Mouse (Mus musculus) urinary bladder, adult 18-20 months (tissue): ENCODE measurements around the gene Adamts7.

ENCODE experiments used
- DNase-seq, 2 experiments: peaks; one replicate each; pipeline ENCODE4 v3.0.0; 2022; ENCODE audit warnings: low spot score in 2 of 2, mixed read lengths in 2 of 2

Gene Adamts7

DNA sequence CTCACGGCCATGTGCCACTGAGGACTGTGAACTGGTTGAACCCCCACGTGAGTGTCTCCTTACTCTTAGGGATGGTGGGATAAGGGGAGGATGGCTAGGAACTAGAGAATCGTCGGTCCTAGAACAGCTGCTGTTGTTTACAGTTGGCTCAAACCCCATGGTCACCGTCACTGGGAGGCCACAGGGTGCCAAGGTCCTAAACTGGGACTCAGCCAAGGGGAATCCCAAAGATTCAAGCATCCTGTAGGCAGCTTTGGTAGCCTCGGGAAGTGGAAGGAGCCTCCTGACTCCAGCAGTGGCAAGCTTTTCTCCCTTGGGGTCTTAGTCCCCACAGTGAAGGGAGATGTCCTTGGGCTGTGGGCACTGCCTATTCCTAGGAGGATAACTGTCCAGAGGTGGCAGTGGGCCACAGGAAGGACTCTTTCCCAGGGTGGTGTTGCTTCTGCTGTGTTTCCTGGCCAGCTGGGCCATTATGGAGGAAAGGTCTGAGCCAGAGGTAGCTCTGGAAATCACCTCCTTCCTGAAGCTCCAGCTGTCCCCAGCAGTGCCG lies 34.3 kb downstream of the Adamts7 start:
- DNase-seq = no peak

DNA sequence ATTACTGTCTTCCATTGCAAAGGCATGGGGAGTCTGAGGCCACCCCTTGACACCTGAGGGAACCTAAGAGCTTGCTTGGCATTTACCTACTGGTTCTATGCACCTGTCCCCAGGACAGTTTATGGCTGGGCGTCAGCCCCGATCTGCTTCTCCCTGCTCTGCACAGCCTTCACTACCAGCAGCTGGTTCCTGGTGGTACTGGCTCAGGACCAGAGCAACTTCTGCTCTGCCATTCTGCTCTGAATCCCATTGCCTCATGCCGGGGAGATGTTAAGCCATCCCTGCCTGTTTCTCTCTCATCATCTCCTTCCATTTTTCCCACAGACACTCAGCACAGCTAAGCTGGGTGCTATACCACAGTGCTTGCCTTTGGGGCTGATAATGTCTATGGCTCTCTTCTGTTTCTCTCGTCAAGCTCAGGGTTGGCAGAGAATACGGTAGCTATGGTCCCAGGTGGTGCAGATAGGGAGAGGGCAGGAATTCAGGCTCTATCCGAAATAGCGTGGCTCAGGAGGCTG lies 35.1 kb downstream of the Adamts7 start:
- DNase-seq = no peak

DNA sequence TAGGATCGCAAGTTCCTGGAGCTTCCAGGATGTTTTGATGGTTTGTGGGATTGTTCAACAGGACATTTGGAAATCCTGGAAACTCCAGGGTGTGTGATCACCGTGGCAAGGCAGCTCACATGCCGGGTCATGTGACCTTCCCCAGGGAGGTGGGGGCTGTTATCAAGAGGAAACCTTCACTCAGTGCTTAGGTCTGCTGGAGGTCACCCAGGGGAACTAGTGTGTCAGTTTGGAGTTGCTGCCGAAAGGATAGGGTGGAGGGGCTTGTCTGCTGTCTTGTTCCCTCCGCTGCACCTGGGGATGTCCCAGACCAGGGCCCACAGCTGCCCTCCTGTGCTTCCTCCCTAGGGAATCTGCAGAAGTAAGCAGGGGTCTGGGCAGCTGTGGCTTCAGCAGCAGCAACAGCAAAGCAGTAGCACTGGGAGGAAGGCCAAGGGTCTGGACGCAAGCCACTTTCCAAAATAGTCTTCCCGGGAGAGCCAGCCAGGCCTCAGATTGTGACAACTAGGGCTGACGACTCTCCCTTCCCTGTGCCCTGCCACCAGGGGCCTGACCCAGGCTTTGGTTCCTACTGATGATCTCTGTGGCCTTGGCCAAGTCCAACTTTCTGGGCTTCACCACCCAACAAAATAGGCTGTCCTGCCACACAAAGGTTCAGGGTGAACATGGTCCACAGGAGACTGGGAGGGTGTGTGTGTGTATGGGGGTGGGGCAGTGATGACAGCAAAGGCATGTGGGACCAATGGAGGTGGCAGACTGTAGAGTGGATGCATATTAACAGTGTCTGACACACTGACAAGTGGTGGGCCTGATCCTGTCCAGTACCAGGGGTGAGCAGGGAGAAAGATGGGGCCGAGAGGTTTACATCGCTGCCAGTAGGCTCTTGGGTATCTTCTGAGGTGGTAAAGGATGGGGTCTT lies 35.9 kb downstream of the Adamts7 start:
- no peak for DNase-seq

DNA sequence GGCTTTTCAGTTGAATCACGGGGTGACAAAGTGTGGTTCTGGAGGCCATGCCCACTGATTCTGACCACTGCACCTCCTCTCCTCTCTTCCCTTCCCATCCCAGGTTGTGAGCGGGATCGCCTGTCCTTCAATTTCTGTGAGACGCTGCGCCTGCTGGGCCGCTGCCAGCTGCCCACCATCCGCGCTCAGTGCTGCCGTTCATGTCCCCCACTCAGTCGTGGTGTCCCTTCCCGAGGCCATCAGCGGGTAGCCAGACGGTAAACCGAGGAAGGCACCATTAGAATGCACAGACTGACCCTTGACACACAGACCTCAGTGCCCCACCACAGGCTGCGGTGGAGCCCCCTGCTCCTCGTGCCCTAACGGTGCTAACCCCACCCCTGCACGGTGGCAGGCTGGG lies 36.7 kb downstream of the Adamts7 start:
- DNase-seq = no peak

DNA sequence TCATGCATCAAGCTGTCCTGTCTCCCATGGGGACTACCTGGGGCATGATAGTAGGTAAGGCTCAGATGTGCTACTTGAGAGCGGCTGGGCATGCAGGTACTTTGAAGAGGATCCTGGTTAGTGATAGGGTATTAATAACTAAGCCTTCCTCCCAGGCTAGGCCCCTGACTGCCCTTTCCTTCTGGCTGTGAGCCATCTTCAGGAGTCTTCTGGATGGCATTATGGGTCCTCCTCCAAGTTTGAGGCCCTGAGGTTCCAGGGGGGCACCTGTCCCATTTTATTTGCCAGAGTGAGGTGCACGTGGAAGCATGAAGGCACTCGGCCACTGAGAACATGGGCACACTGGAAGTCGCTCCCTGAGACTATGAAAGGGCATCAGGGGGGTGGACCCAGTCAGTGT lies 37.6 kb downstream of the Adamts7 start:
- no peak for DNase-seq

DNA sequence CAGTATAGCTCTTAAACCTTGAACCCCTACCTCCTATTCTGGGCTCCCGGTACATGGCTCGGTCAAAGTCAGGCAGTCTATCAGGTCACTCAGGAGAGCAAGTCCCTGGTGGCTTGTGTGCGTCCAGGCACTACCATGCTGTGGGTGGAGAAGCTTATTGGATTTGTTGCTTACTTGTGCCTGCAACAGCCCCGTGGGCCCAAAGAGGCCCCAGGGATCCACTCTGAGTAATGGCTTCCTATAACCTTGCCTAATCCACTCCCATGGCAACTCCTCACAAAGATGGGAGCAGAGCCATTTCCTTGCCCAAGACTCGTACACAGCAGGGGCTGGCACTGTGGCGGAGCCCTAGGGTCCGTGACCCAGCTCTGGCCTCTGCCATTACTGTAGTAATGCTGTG lies 38.2 kb downstream of the Adamts7 start:
- DNase-seq = no peak

DNA sequence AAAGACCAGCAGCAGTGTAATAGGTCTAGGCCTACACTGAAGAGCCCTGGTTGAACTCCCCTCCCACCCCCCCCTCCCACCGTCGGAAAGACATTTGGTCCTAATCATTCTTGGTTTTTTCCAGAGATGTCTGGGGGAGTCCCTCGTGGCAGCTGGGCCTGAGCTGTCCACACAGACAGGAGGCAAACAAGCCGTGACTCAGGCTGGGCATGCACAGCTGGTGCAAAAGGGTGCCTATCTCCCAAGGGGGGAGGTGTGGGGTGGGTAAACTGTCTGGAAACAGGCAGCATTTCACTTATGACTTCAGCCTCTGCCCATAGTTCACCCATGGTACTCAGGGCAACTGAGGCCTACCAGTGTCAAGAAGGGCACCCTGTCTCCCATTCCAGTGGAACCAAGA lies 38.7 kb downstream of the Adamts7 start:
- no peak for DNase-seq

DNA sequence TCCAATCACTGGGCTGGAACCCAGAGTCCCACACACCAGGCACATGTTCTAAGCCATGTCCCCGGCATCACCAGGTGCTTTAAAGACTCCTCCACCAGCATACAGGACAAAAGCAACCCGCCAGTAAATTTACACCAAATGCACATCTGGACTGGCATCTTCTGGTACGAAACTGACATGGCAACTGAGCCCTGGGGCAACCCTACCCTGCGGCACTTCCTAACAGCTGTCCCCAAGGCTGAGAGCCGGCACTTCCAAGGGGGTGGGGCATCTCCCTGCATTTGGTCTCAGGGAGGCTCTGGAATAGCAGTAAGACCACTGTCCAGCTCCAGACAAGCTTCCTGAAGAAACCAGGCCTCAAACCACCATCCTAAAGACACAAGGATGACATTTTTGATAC lies 40.4 kb downstream of the Adamts7 start:
- DNase-seq = no peak

DNA sequence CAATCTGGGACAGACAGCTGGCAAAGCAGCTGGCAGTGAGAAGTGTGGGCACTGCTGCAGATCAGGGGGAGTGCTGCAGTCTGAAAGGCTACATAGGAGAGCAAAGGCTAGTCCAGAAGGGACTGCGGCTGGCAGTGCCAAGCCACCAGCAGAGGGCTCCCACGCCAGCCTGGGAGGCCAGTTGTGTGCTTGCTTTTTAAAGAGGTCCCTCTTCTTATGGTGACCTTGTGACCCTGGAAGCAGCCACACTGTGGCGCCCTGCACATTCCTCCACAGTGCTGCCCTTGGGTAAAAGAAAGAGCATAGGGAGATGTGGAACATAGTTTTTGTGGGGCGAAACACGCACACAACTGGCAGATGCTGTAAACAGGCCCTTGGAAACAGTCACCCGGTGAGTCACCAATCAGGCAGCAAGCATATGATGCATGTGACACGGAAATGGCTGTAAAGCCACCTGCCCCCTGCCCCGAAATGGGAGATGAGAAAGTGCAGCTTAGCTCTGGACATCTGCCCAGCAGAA lies 41.6 kb downstream of the Adamts7 start:
- no peak for DNase-seq

DNA sequence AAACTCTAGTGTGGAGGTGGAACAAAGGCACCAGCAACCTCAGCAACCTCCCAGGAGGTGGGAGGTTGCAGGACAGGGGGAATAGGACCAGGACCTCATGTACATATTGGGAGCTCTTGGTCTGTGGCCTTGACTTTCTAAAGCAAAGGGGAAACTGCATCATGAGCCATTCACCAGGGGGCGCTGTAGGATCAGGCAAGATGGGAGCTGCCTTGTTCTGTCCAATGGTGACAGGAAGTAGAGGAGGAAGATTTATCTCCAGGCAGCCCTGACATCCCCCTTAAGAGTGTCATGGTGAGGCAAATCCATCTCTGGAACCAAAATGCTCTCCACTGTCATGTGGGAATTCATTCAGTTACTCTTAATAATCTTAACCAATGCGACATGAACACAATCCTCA lies 43.6 kb downstream of the Adamts7 start:
- peak; percentile 62 to 75 for DNase-seq

DNA sequence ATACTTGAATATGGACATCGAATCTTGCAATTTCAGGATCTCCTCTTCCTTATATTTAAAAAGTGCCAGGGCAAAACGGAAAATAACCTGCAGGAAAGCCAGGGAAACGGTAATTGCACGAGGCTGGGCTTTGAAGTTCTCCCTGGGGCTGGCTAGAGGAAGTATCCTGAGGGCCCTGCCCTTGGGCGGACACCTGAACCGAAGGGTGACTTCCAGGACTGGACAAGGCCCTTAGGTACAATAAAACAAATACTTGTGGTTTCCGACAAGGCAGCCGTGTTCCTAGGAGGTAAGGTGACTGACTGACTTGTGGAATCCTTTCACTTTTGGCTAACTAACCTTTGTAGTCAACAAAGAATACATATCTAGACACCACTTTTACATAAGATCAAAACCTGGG lies 44.9 kb downstream of the Adamts7 start:
- DNase-seq = no peak

DNA sequence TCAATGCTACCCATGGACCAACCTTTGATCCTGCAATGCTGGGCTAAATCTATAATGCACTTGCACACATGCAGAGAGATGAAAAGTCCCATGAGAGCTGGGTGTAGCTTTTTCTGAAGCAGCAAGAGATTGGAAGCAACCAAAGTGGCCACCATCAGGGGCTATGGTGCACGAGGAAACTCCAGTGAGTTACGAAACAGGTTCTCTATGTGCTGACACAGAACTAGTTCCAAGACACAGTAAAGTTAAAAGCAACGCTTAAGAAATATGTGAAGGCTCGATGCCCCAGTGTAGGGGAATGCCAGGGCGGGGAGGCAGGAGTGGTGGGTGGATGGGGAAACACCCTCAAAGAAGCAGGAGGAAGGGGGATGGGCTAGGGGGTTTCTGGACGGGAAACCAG lies 45.8 kb downstream of the Adamts7 start:
- DNase-seq = no peak

DNA sequence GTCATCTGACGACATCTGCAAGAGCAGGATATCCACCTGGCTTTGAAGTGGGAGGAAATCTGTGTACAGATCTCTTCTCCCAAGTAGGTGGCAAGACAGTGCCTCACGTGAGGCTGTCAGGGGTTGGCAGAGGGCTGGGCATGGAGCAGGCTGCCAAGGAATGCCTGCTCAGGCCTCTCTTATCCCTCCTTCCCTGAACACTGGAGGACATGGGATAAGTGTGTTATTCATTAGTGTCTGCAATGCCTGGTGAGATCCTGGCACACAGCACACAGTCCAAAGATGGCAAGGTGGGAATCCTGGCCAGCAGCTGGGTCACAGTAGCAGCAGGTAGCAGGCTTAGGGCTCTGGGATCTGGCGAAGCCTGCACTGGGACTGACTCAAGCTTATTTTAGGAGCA lies 50.3 kb downstream of the Adamts7 start:
- no peak for DNase-seq

DNA sequence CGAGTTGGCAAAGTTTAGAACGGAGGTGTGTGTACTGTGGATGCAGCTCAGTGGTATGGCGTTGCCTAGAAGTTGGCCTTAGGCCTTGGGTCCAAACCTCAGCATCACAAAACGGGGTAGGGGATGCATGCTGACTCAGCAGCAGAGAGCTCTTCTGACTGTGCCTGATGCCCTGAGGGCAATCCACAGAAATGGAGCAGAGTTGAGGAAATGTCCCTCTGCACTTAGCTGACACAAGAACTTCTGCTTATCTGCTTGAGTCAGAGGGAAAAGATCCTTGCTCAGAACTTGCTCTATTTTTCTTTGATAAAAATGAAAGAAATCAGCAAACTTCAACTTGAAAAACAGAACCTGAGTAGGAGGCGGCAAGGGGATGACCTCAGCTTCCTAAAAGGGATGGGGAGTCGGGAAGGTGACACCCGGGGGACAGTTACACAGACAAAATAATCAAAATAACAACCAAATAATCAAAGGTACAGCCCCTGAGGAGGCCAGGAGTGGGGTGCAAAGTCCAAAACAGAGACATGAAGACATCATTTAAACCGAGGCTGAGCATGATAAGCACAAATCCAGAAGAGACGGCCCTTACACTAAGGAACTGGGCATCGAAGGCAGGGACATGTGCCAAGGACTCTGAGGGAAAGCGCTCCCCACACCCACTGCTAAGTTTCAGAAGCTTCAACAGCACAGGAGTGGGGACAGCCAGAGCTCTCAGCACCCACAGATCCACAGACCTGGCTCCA lies 53.6 kb downstream of the Adamts7 start:
- DNase-seq = no peak

DNA sequence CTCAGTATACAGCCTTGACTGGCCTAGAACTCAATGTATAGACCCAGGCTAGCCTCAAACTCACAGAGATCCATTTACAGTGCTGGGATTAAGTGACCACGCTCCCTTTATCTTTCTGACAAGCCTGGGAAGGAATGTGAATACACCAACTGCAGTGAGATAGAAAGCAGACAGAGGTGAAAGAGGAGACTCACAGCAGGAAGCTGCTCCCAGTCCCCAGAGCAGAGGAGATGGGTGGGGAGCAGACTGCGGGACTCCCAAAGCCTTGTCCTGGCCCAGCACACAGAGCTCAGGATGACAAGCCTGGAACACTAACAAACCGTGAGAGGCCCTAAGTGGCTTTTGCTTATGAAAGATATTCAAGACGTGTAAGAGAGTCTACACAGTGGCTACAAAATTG lies 54.6 kb downstream of the Adamts7 start:
- no peak for DNase-seq

DNA sequence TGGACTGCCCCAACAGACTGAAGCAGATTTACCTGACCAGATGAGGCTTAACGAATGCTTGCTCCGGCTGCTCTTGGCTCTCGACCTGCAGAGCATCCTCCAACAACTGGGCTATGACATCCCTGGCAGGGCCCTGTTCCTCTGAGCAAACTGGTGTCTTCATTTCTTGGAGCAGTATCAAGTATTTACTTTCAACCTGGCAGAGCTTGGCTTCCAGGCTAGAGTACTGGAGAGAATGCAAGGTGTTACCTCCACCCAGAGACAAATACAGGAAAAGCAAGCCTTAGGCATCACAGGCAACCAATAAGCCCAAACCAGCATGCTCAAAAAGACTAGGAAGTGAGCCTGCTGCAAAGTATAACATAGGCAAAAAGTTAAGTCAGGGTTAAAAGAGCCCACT lies 59.4 kb downstream of the Adamts7 start:
- no peak for DNase-seq

DNA sequence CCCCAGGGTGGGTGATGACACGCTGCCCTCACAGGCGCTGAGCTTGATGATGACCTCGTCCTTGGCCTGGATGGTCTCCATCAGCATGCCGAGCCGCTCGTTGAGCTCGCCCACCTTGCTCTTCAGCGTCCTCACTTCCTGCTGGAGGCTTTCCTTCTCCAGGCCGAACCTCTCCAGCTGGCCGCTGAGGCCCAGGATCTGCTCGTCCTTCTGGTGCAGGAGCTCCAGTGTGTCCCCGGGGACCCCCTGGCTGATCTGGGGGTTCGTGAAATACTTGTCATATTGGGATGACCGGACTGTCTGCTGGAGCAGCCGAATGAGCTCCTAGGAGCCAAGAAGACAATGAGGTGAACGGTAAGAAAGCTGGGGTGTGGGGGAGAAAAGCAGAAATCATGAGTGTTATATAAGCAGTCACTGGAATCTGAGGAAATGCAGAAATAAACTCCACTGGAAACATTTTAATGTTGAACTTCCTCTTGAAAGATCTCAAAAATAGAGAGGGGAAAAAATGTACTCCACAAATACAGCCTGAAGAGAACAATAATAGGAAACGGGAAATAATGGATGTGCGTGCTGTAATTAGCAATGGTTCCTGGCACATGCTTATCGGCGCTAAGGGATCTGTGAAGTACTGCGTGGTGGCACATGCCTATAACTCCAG lies 63.3 kb downstream of the Adamts7 start:
- DNase-seq = no peak

DNA sequence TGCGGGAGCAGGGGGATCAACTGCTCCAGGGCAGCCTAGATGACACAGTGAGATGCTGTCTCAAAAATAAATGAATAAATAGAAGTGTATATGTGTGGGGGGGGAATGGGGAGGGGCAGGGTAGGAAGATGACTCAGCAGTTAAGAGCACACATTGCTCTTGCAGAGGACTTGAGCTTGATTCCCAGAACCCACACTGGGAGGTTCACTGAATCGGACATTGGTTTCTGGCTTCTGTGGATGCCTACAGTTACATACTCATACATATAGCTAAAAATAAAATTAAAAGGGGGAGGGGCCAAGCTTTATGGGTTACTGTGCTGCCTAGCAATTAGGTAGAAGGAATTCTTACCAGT lies 63.9 kb downstream of the Adamts7 start:
- DNase-seq = no peak

DNA sequence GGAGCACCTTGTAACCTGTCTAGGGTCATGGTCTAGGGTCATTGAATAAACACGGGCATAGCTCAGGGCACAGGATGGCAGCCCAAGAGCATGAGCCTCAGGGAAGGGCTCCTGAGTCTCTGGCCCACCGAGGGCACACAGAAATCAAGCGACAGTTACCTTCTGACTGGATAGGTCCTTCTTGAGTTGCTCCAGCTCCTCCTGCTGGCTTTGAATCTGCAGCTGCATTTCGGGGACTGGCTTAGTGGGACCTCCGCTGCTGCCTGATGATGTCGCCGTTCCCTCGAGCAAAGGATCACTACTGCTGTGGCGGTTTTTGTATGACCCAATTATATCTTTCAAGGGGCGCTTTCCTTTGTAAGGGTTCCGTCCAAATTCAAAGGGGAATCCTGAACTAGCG lies 64.3 kb downstream of the Adamts7 start:
- no peak for DNase-seq

DNA sequence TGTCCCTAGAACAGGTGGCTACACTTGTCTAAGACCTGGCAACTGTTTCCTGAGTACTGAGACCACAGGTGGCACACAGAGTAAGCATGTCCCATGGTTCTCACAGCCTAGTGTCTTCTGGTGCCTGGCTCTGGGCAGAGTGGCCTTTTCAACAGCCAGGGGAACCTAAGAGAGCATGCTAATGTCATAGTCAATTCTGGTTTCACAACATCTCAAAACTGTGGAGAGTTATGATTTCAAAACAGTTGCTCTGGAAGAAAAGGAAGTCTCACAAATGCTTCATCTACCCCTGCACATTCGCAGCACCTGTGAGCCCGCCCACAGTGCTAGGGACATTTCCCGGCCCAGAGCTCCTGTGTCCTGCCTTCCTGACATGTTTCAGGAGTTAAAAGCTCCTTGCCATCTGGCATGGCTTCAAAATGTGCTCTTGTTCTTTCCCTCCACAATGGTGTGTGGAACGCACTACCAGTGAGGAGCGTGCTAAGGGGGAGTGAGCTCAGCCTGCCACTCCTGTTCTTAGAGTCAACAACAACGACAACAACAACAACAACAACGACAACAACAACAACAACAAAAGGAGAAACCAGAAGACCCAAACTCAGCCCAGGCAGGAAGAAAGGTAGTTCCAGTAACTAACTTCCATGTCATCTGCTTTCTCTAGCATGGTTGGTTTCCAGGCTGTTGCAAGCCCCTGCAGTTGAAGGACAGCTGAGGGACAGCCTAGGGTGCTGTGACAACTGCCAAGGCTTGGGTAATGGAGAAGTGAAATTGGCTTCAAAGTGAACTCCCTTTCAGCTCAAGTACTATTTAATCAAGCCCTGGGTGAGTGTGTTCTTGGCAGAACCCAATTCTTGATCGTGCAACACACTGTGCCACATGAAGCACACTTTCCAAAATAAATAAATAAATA lies 70.2 kb downstream of the Adamts7 start:
- DNase-seq = no peak

DNA sequence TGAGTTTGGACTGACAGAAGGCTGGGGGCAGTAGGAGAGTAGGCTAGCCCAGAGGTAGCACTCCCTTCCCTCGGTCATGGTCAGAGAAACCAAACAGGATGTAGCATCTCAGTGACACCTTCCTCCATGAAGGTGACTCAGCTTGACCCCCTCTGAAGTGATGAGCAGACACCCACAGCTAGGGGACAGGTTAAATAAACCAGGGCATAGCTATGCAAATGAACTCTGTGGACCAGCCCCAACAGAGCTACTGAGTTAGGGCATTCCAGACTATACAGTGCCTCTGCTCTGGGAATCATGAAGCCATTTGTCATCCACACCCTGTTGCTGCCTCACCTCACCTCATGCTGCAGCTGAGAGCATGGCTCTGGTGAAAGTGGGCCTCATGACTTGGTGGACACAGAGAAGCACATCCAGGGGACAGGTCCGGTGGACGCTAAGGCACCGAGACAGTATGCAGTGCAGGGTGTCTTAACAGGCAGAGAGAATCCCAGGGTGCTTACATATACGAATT lies 71.1 kb downstream of the Adamts7 start:
- DNase-seq = no peak
